Mouse (Mus musculus) cerebellum, adult 9-11 months (tissue): ENCODE results near the gene Otog.

Experiments
- DNase-seq: peaks from one replicate; pipeline ENCODE4 v3.0.0; 2022

Otog gene

GRCm38 (mm10) chr7:46283681-46284080, 42.9 kb downstream of the Otog start:
- DNase-seq = no peak

- DNase-seq = no peak
Observed at GRCm38 (mm10) chr7:46285161-46285839, 44.5 kb downstream of the Otog start.

- no peak for DNase-seq
Observed at GRCm38 (mm10) chr7:46286391-46286790, 45.6 kb downstream of the Otog start.

GRCm38 (mm10) chr7:46287051-46287450, 46.3 kb downstream of the Otog start:
- no peak for DNase-seq

GRCm38 (mm10) chr7:46296330-46296729, 55.5 kb downstream of the Otog start:
- no peak for DNase-seq

GRCm38 (mm10) chr7:46301031-46301632, 60.3 kb downstream of the Otog start:
- no peak for DNase-seq

GRCm38 (mm10) chr7:46313486-46313885, 72.7 kb downstream of the Otog start:
- DNase-seq = no peak

- no peak for DNase-seq
Observed at GRCm38 (mm10) chr7:46314220-46315009, 73.6 kb downstream of the Otog start.

- DNase-seq = peak; percentile 28
Observed at GRCm38 (mm10) chr7:46315692-46316091, 74.9 kb downstream of the Otog start.

GRCm38 (mm10) chr7:46316948-46317347, 76.2 kb downstream of the Otog start:
- DNase-seq = no peak

GRCm38 (mm10) chr7:46321242-46321641, 80.5 kb downstream of the Otog start:
- no peak for DNase-seq

- no peak for DNase-seq
Observed at GRCm38 (mm10) chr7:46327896-46328295, 87.1 kb downstream of the Otog start.

- no peak for DNase-seq
Observed at GRCm38 (mm10) chr7:46337397-46337796, 96.6 kb downstream of the Otog start.

GRCm38 (mm10) chr7:46339818-46340217, 99.0 kb downstream of the Otog start:
- DNase-seq = no peak

- no peak for DNase-seq
Observed at GRCm38 (mm10) chr7:46340295-46340694, 99.5 kb downstream of the Otog start.

GRCm38 (mm10) chr7:46341471-46341870, 100.7 kb downstream of the Otog start:
- no peak for DNase-seq

GRCm38 (mm10) chr7:46347692-46348091, 106.9 kb downstream of the Otog start:
- DNase-seq = no peak

- no peak for DNase-seq
Observed at GRCm38 (mm10) chr7:46348813-46349212, 108.0 kb downstream of the Otog start.

- no peak for DNase-seq
Observed at GRCm38 (mm10) chr7:46350119-46350702, 109.4 kb downstream of the Otog start.

- no peak for DNase-seq
Observed at GRCm38 (mm10) chr7:46352748-46353147, 112.0 kb downstream of the Otog start.

GRCm38 (mm10) chr7:46353216-46353615, 112.4 kb downstream of the Otog start:
- DNase-seq = no peak

- DNase-seq = no peak
Observed at GRCm38 (mm10) chr7:46353875-46354274, 113.1 kb downstream of the Otog start.
